Mouse (Mus musculus): ENCODE results near the gene Fmnl1.
A peak's percentile ranks its signal among the peaks of the same experiment; 100 is the strongest.

Gene Fmnl1

GRCm38 (mm10) chr11:103223444-103223843 lies 52.5 kb downstream of the Fmnl1 start:
- DNase-seq = no peak

- DNase-seq = no peak
Measured at GRCm38 (mm10) chr11:103223951-103224456, 53.1 kb downstream of the Fmnl1 start.

- no peak for DNase-seq
Measured at GRCm38 (mm10) chr11:103229608-103230007, 58.7 kb downstream of the Fmnl1 start.

GRCm38 (mm10) chr11:103230626-103231025 lies 59.7 kb downstream of the Fmnl1 start:
- DNase-seq = no peak

- no peak for DNase-seq
Measured at GRCm38 (mm10) chr11:103231367-103231766, 60.5 kb downstream of the Fmnl1 start.

GRCm38 (mm10) chr11:103232966-103233365 lies 62.1 kb downstream of the Fmnl1 start:
- DNase-seq = peak; percentile 77 to 85

GRCm38 (mm10) chr11:103234447-103234846 lies 63.5 kb downstream of the Fmnl1 start:
- no peak for DNase-seq

- peak in 1 of 2 experiments; percentile 25 for DNase-seq
Measured at GRCm38 (mm10) chr11:103235702-103236101, 64.8 kb downstream of the Fmnl1 start.

GRCm38 (mm10) chr11:103236431-103236830 lies 65.5 kb downstream of the Fmnl1 start:
- DNase-seq = no peak

- DNase-seq = no peak
Measured at GRCm38 (mm10) chr11:103236903-103237302, 66.0 kb downstream of the Fmnl1 start.

- no peak for DNase-seq
Measured at GRCm38 (mm10) chr11:103237757-103238156, 66.8 kb downstream of the Fmnl1 start.

- no peak for DNase-seq
Measured at GRCm38 (mm10) chr11:103240740-103241139, 69.8 kb downstream of the Fmnl1 start.

GRCm38 (mm10) chr11:103244856-103245255 lies 73.9 kb downstream of the Fmnl1 start:
- DNase-seq = peak; percentile 59 to 65

GRCm38 (mm10) chr11:103246081-103246730 lies 75.3 kb downstream of the Fmnl1 start:
- DNase-seq = peak; percentile 52 to 53

GRCm38 (mm10) chr11:103246731-103247290 lies 75.9 kb downstream of the Fmnl1 start:
- DNase-seq = no peak

- peak; percentile 66 for DNase-seq
Measured at GRCm38 (mm10) chr11:103247504-103248177, 76.7 kb downstream of the Fmnl1 start.

Measured in cerebellum, adult 18-20 months (tissue).